Mouse (Mus musculus): ENCODE measurements around the gene Tra2a. TPM values are rescaled to one million over a fixed set of nuclear protein-coding genes. Genes with fewer than 3 reads are reported as not detected.

The Tra2a gene
- total and polyA plus RNA-seq, 3 experiments, result 55.4 to 120 (median 103) TPM

GRCm38 (mm10) chr6:49241562-49241961 lies 22.3 kb downstream of the Tra2a start:
- no peaks in the 10 kb centered on the region for H3K27me3 ChIP-seq (replicated peaks)
- no peak overlapping the region for H3K4me3 ChIP-seq (replicated peaks in 1 of 3; ENCODE audit: low read depth in 2 of 3, low read length in 2 of 3, poor library complexity in 1 of 3)
- DNase-seq (ENCODE audit: extremely low read depth), result no peak
- no peaks in the 10 kb centered on the region for H3K4me1 ChIP-seq (ENCODE audit: control insufficient read depth in 1 of 2, insufficient read depth in 2 of 2)
- dilution Hi-C loops (cut with MboI; ENCODE audit: extremely low pct_ligation_motif_present, extremely low pct_unique_long_range_greater_than_20kb, low sequenced_read_pairs), result no loop called here
- H3K36me3 ChIP-seq (replicated peaks in 1 of 2; ENCODE audit: control insufficient read depth in 1 of 2, insufficient read depth in 1 of 2, low read length in 1 of 2), result peaks cover 24 to 48% of the 10 kb centered on the region in 2 experiments
- H3K9ac ChIP-seq (ENCODE audit: insufficient read depth, low read depth), result no peak overlapping the region
- H3K4me2 ChIP-seq (ENCODE audit: insufficient read depth, low read depth, poor library complexity, severe bottlenecking), result no peak overlapping the region
- no peaks in the 10 kb centered on the region; the same call in 1 of the 2 replicates for H3K79me2 ChIP-seq (replicated peaks; ENCODE audit: control insufficient read depth, extremely low read depth, insufficient read depth, poor library complexity, severe bottlenecking)
- no peaks in the 10 kb centered on the region for H3K9me3 ChIP-seq (replicated peaks; ENCODE audit: low read length)
- no peak overlapping the region for H3K27ac ChIP-seq (ENCODE audit: insufficient read depth, low read depth)
- TF ChIP-seq HCFC1 (IDR thresholded peaks at IDR 0.05; ENCODE audit: low read depth, low read length) (no peak), ZNF384 (IDR thresholded peaks at IDR 0.05; ENCODE audit: low read depth, low read length) (peak; percentile 54; the same call in 1 of the 2 replicates), USF2 (conservative IDR thresholded peaks at IDR 0.05; ENCODE audit: low read depth, low read length) (no peak), EP300 (IDR thresholded peaks at IDR 0.05; ENCODE audit: low read length) (no peak)
- in situ Hi-C loops (cut with MboI; ENCODE audit: low pct_ligation_motif_present, low pct_unique_long_range_greater_than_20kb, low sequenced_read_pairs), result loop anchor here (10.0 kb wide), 1 partner anchor 187 kb away; no protein-coding TSS in a partner anchor

- no peak for TF ChIP-seq MAZ (IDR thresholded peaks at IDR 0.05; ENCODE audit: low read depth, low read length)
- TF ChIP-seq ZKSCAN1 (IDR thresholded peaks at IDR 0.05; ENCODE audit: borderline replicate concordance, low read depth, low read length), result no peak
- no peak for TF ChIP-seq MXI1 (IDR thresholded peaks at IDR 0.05; ENCODE audit: low read depth, low read length)
- TF ChIP-seq GABPA (IDR thresholded peaks at IDR 0.05; ENCODE audit: insufficient replicate concordance, low read depth, low read length), result no peak
- no peak for TF ChIP-seq JUND (conservative IDR thresholded peaks at IDR 0.05; ENCODE audit: low read depth, low read length)
- no peak for TF ChIP-seq IRF4 (IDR thresholded peaks at IDR 0.05; ENCODE audit: low read depth, low read length)
- no peak for TF ChIP-seq ETS1 (conservative IDR thresholded peaks at IDR 0.05; ENCODE audit: low read depth, low read length)
- TF ChIP-seq ZC3H11A (IDR thresholded peaks at IDR 0.05; ENCODE audit: low read depth, low read length), result no peak
- no peak for TF ChIP-seq USF1 (IDR thresholded peaks at IDR 0.05; ENCODE audit: low read depth, low read length)
- no peak for TF ChIP-seq SMC3 (IDR thresholded peaks at IDR 0.05; ENCODE audit: low read depth, low read length)
- no peak for TF ChIP-seq EP300 (IDR thresholded peaks at IDR 0.05; ENCODE audit: low read length)
- no peak for TF ChIP-seq KAT2A (IDR thresholded peaks at IDR 0.05; ENCODE audit: insufficient replicate concordance, low read length)
- no peak for TF ChIP-seq CTCF (conservative IDR thresholded peaks at IDR 0.05 in 1 of 2, IDR thresholded peaks at IDR 0.05 in 1 of 2; ENCODE audit: low read depth in 2 of 2, low read length in 2 of 2)
- no peak for TF ChIP-seq TBP (conservative IDR thresholded peaks at IDR 0.05; ENCODE audit: low read depth, low read length)
- no peak for TF ChIP-seq HCFC1 (IDR thresholded peaks at IDR 0.05; ENCODE audit: low read depth, low read length)
- Histone ChIP-seq H3K4me3 (replicated peaks in 1 of 3; ENCODE audit: low read depth in 2 of 3, low read length in 2 of 3, poor library complexity in 1 of 3) (no peak overlapping the region), H3K9me3 (replicated peaks; ENCODE audit: low read length) (no peaks in the 10 kb centered on the region), H3K36me3 (replicated peaks in 1 of 2; ENCODE audit: control insufficient read depth in 1 of 2, insufficient read depth in 1 of 2, low read length in 1 of 2) (peaks cover 0 to 4% of the 10 kb centered on the region in 2 experiments), H3K79me2 (replicated peaks; ENCODE audit: control insufficient read depth, extremely low read depth, insufficient read depth, poor library complexity, severe bottlenecking) (no peaks in the 10 kb centered on the region; the same call in 1 of the 2 replicates), H3K9ac (ENCODE audit: insufficient read depth, low read depth) (no peak overlapping the region), H3K27me3 (replicated peaks) (no peaks in the 10 kb centered on the region), H3K4me1 (ENCODE audit: control insufficient read depth in 1 of 2, insufficient read depth in 2 of 2) (peaks cover 0 to 5% of the 10 kb centered on the region in 2 experiments; a peak in 2 of 4 replicates), H3K27ac (ENCODE audit: insufficient read depth, low read depth) (no peak overlapping the region), H3K4me2 (ENCODE audit: insufficient read depth, low read depth, poor library complexity, severe bottlenecking) (no peak overlapping the region)
- in situ Hi-C loops (cut with MboI; ENCODE audit: low pct_ligation_motif_present, low pct_unique_long_range_greater_than_20kb, low sequenced_read_pairs) (no loop called here), dilution Hi-C loops (cut with MboI; ENCODE audit: extremely low pct_ligation_motif_present, extremely low pct_unique_long_range_greater_than_20kb, low sequenced_read_pairs) (no loop called here)
- peak; percentile 97 for DNase-seq (ENCODE audit: extremely low read depth)
Measured at GRCm38 (mm10) chr6:49236331-49236730, 27.5 kb downstream of the Tra2a start.
